Mouse (Mus musculus): ENCODE measurements around the gene Kank1. TPM values are rescaled to one million over a fixed set of nuclear protein-coding genes. Genes with fewer than 3 reads are reported as not detected.
A peak's percentile ranks its signal among the peaks of the same experiment; 100 is the strongest.

The Kank1 gene
- total RNA-seq, 2 experiments from 2014 or later: 18.9 to 22.0 TPM

GRCm38 (mm10) chr19:25344371-25344770, 107.6 kb downstream of the Kank1 start:
- no peak for DNase-seq (ENCODE audit: extremely low spot score in 1 of 2, low spot score in 2 of 2)
- intact Hi-C loops (cut with DNase I): loop anchor here (5.0 kb wide), 1 partner anchor 278 kb away; no protein-coding TSS in a partner anchor

DNA sequence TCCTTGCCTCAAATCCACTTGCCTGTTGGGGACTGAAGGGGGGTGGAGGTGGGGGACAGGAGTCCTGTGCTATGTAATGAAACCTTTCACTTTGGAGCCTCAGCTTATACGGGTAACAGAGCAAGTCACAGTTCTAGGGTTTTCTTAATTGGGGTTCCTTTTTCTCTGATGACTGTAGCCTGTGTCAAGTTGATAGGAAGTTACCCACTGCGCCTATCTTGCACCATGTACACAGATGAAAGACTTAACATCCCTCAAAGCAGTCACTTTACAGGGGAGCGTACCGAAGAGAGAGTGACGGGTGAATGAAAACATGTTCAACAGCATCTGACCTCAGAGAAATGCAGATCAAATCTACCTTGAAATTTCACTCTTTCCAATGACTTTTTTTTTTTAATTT, 109.2 kb downstream of the Kank1 start:
- intact Hi-C loops (cut with DNase I): no loop called here
- DNase-seq (ENCODE audit: extremely low spot score in 1 of 2, low spot score in 2 of 2): no peak

- DNase-seq (ENCODE audit: extremely low spot score in 1 of 2, low spot score in 2 of 2): no peak
- intact Hi-C loops (cut with DNase I): no loop called here
These were observed 110.7 kb downstream of the Kank1 start for GRCm38 (mm10) chr19:25347515-25347914.

- intact Hi-C loops (cut with DNase I): no loop called here
- no peak for DNase-seq (ENCODE audit: extremely low spot score in 1 of 2, low spot score in 2 of 2)
These were observed 114.6 kb downstream of the Kank1 start for GRCm38 (mm10) chr19:25351257-25351955.

DNA sequence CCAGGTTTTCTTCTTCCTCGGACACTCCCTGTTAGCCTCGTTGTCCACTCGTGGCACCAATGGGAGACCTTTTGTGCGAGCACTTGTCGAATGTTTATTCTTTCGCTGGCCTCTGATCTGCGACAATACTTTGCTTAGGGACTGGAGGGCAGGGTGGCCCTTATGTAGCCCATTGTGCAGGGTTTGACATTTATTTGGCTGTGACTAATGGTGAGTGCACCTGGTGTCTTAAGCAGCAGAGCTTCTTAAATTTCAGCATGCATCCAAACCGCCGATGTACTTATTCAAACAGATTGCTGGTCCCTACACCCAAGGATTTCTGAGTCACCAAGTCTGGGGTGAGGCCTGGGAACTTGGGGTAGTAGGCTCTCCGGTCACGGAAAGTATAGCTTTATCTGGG, 120.3 kb downstream of the Kank1 start:
- intact Hi-C loops (cut with DNase I): no loop called here
- DNase-seq (ENCODE audit: extremely low spot score in 1 of 2, low spot score in 2 of 2): no peak

DNA sequence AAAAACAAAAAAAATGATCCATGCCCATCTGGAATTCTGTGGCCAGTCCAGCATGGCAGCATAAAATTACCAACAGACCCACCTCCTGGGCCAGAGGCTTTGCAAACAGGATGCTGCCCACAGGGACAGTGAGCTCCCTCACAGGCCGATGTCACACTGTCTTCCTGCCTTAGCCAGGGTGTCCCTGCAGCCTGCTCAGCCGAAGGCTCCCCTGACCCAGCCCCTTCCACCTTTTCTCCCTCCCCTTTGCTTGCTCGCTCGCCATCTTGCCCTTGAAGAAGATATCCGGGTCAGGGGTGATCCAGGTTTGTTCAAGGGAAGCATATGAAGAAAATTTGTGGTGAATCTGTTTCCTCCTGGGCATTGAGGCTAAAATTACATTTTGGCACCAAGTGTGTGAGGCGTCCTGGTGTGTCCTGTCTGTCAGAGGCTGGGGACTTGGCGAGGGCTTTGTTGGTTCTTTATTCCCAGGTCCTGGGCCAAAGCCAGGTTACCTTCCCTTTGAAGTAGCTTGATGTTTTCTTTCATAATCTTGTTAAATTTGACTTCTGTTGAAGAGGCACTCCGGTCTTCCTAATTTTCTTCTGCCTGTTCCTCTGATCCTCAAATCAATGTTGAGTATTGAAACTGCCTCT, 121.8 kb downstream of the Kank1 start:
- peak in 1 of 2 experiments; percentile 40 for DNase-seq (ENCODE audit: extremely low spot score in 1 of 2, low spot score in 2 of 2)
- intact Hi-C loops (cut with DNase I): no loop called here

GRCm38 (mm10) chr19:25360571-25361029, 123.8 kb downstream of the Kank1 start:
- DNase-seq (ENCODE audit: extremely low spot score in 1 of 2, low spot score in 2 of 2): no peak
- intact Hi-C loops (cut with DNase I): no loop called here

GRCm38 (mm10) chr19:25361956-25362355, 125.2 kb downstream of the Kank1 start:
- DNase-seq (ENCODE audit: extremely low spot score in 1 of 2, low spot score in 2 of 2): no peak

DNA sequence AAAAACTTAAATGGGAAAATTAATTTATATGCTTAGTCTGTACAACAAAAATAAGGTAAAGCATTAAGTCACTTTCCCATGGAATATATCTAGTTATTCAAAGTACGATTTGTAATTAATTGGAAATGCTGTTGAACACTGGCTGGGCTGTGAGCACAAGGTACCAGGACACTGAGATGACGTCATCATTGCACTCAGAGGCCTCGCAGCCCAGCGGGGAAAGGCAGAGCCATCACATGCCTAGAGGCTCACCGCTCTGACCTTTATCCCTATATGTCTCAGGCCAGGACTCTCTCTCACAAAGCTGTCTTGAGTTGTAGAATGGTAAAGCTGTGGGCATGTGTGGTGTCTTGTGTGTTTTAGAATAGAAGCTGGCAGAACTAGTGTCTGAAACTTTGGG, 128.9 kb downstream of the Kank1 start:
- DNase-seq (ENCODE audit: extremely low spot score in 1 of 2, low spot score in 2 of 2): no peak
- intact Hi-C loops (cut with DNase I): no loop called here

More at GRCm38 (mm10) chr19:25361956-25362355, 125.2 kb downstream of the Kank1 start:
- intact Hi-C loops (cut with DNase I): no loop called here

DNA sequence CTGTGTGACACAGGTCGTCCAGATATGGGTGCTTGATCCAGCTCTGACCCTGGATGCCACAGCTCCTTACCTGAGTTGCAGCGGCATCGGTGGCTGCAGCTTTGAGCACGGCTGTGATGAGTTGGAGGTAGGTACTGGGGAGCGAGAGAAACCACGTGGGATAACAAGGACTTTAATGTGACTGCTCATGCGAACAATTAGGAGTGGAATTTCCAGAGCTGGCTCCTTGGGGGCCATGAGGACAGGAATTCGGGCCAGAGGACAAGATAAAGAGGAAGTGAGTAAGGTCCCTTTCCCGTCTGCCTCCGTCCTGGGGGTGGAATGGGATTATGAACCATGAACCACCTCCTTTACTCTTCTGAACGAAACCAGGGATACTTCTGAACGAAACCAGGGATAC, 129.8 kb downstream of the Kank1 start:
- intact Hi-C loops (cut with DNase I): no loop called here
- DNase-seq (ENCODE audit: extremely low spot score in 1 of 2, low spot score in 2 of 2): no peak

GRCm38 (mm10) chr19:25370428-25370827, 133.7 kb downstream of the Kank1 start:
- intact Hi-C loops (cut with DNase I): no loop called here

GRCm38 (mm10) chr19:25372794-25373193, 136.0 kb downstream of the Kank1 start:
- no peak for DNase-seq (ENCODE audit: extremely low spot score in 1 of 2, low spot score in 2 of 2)
- intact Hi-C loops (cut with DNase I): no loop called here

More at GRCm38 (mm10) chr19:25370428-25370827, 133.7 kb downstream of the Kank1 start:
- DNase-seq (ENCODE audit: extremely low spot score in 1 of 2, low spot score in 2 of 2): no peak

DNA sequence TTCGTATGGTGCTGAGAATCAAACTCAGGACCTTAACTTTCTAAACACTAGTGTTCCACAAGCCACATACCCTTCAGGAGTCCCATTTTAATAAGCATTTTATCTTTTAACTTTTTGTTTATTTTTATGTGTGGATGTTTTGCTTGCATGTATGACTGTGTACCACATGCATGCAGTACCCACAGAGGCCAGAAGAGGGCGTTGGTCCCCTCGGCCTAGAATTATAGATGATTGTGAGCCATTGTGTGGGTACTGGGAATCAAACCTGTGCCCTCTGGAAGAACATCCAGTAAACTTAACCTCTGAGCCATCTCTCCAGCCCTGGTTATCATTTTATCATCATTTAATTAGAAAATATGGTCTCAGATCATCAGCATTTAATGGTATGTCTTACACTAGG, 136.8 kb downstream of the Kank1 start:
- DNase-seq (ENCODE audit: extremely low spot score in 1 of 2, low spot score in 2 of 2): no peak
- intact Hi-C loops (cut with DNase I): no loop called here

DNA sequence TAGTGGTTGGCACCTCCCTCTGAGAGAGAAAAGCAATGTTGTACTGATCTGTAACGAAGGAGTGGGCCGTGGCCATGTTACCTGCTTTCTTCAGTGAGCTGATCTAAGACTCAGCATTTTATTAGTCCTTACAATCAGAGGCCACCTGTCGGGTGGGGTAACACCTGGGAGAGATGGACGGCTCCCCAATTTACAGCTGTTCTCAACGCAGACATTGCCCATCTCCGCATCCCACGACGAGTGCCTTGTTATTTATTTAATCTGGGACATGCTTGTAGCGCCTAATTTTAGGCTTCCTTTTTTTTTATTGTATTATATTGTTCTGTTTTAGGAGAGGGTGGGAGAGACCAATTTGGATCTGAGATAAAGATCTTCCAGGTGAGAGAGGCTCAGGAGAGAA, 137.4 kb downstream of the Kank1 start:
- intact Hi-C loops (cut with DNase I): no loop called here
- no peak for DNase-seq (ENCODE audit: extremely low spot score in 1 of 2, low spot score in 2 of 2)

DNA sequence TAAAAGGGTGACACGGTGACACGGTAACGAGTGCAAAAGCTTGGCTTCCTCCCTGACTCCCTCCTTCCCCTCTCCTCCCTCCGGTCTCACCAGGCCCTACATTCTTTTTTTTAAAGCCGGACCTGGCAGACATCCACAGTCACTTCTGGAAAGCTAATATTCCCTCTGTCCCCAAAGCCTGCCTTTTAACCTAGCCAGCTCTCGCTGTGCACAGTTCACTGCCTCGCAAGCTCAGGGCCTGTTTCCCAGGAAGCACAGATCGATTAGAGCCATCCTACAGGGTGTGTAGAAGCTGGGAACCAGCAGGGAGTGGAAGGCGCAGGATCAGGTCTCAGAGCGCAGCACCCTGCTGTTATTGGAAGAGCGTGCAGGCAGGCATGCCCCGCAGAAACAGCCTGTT, 138.2 kb downstream of the Kank1 start:
- intact Hi-C loops (cut with DNase I): no loop called here
- DNase-seq (ENCODE audit: extremely low spot score in 1 of 2, low spot score in 2 of 2): peak; percentile 18 to 63

GRCm38 (mm10) chr19:25376871-25377270, 140.1 kb downstream of the Kank1 start:
- intact Hi-C loops (cut with DNase I): no loop called here
- no peak for DNase-seq (ENCODE audit: extremely low spot score in 1 of 2, low spot score in 2 of 2)

GRCm38 (mm10) chr19:25380675-25381074, 143.9 kb downstream of the Kank1 start:
- intact Hi-C loops (cut with DNase I): no loop called here

DNA sequence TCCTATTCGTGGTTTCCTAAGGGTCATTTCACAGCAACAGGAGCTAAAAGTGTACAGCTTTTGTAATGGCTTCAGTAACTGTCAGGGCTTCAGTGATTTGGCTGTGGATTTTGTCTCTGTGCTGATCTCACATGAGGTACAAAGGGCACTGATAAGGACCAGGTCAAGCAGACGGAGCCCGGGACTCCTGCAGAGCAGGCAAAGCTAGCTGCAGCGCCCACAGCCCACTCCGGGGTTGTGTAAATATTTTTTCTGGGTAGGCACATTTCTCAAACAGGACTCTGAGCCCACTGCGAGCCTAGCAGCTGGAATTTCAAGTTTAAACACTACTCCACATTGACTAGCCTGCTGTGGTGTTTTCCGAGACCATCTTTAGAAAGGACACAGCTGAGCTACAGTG, 145.2 kb downstream of the Kank1 start:
- no peak for DNase-seq (ENCODE audit: extremely low spot score in 1 of 2, low spot score in 2 of 2)

More at GRCm38 (mm10) chr19:25380675-25381074, 143.9 kb downstream of the Kank1 start:
- no peak for DNase-seq (ENCODE audit: extremely low spot score in 1 of 2, low spot score in 2 of 2)

DNA sequence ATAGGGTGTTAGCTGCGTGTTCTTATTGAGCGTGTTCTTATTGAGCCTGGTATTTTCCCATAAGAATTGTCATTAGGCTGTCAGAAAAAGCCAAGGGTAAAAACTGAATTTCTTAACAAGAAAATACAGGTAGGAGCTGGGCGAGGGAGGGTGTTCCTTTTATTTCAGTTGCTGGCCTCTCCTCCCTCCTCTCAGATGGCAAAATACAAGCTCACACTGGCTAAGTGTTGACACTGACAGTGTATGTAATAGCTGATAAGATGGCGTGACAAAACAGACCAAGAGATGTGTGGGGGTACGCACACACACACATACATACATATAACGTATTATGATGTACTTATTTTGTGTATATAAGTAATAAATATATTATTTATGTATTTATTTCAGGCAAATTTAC, 145.7 kb downstream of the Kank1 start:
- intact Hi-C loops (cut with DNase I): no loop called here
- no peak for DNase-seq (ENCODE audit: extremely low spot score in 1 of 2, low spot score in 2 of 2)

More for the DNA sequence above, 145.2 kb downstream of the Kank1 start:
- intact Hi-C loops (cut with DNase I): no loop called here

DNA sequence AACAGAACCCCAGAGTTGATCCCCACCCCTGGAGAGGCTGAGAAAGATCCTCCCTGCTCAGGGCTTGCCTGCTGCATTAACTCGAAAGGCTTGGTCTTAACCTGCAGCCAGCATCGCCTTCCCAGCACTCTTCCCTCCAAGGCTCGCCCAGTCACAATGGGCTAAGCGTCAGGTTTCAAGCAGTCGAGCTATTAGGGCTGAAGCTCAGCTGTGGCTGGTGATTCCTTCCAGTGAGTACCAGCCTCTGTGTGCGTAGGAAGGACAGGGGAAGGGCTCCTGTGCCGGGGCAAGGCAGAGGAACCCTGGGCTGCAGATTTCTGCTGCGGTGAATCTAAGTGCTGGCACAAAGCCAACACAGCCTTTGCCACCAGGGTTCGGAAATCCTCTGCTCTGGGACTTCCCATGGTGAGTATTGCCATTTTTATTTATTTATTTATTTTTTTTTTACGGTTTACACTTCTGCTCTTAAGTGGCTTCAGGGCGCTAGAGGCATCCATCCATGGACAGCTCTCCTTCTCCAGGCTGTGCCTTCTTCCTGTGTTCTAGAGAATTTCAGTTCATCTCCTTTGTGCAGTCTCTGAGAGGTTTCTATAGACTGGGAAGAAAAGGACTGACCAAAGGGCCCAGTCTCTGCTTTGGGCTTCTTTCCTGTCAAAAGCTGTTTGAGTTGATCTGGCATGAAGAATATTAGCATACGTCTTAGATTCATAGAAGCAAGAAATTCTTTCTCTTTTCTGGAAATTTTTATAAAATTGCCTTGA, 146.8 kb downstream of the Kank1 start:
- intact Hi-C loops (cut with DNase I): no loop called here
- no peak for DNase-seq (ENCODE audit: extremely low spot score in 1 of 2, low spot score in 2 of 2)

Measured in left cerebral cortex, postnatal 10 days (tissue).